Mouse (Mus musculus) lung, postnatal 0 days (tissue): Measurements from ENCODE around the gene Tspan5. TPM values are rescaled to one million over a fixed set of nuclear protein-coding genes. Genes with fewer than 3 reads are reported as not detected.

Source experiments
- ATAC-seq: fragments of 200-750 bp; cut with Nextera tagmentation; 2 replicates; pipeline ENCODE4 v1.8.0; 2017; ENCODE audit warnings: moderate library complexity
- DNase-seq: peaks from one replicate; pipeline ENCODE4 v3.0.0-alpha.2; 2016; ENCODE audit warnings: low spot score
- H3K27ac ChIP-seq: fragments of 300-500 bp; sonication (generic); 2 replicates; pipeline ENCODE4 v1.5.1; 2014; ENCODE audit warnings: antibody characterized with exemption, mild to moderate bottlenecking, low read length, mixed read lengths
- H3K27me3 ChIP-seq: fragments of 300-500 bp; sonication (generic); replicated peaks from 2 replicates; pipeline ENCODE4 v1.6.1; 2014; ENCODE audit warnings: low read length, mixed read lengths; ENCODE audit not compliant: insufficient read depth
- H3K36me3 ChIP-seq: fragments of 300-500 bp; sonication (generic); 2 replicates; pipeline ENCODE4 v1.6.1; 2014; ENCODE audit warnings: low read length, mixed read lengths; ENCODE audit not compliant: insufficient read depth
- H3K4me1 ChIP-seq: fragments of 300-500 bp; sonication (generic); 2 replicates; pipeline ENCODE4 v1.6.1; 2014; ENCODE audit warnings: antibody characterized with exemption, low read depth, low read length, mixed read lengths; ENCODE audit not compliant: insufficient read depth
- H3K4me2 ChIP-seq: fragments of 300-500 bp; sonication (generic); replicated peaks from 2 replicates; pipeline ENCODE4 v1.6.1; 2014; ENCODE audit warnings: low read depth, mild to moderate bottlenecking, low read length, moderate library complexity, mixed read lengths
- H3K4me3 ChIP-seq: fragments of 300-500 bp; sonication (generic); 2 replicates; pipeline ENCODE4 v1.5.1; 2014; ENCODE audit warnings: low read depth, low read length
- H3K9ac ChIP-seq: fragments of 300-500 bp; sonication (generic); replicated peaks from 2 replicates; pipeline ENCODE4 v1.6.1; 2014; ENCODE audit warnings: low read depth, mild to moderate bottlenecking
- H3K9me3 ChIP-seq: fragments of 300-500 bp; sonication (generic); 2 replicates; pipeline ENCODE4 v1.6.1; 2016; ENCODE audit warnings: low read length, mixed read lengths
- CTCF ChIP-seq: IDR thresholded peaks from 2 replicates; pipeline ENCODE4 v1.5.1; 2016; ENCODE audit warnings: antibody characterized with exemption, mild to moderate bottlenecking
- EP300 ChIP-seq: IDR thresholded peaks from 2 replicates; pipeline ENCODE4 v1.6.1; 2016; ENCODE audit warnings: antibody characterized with exemption, mild to moderate bottlenecking, control low read depth
- WGBS: fragments of 180-500 bp; shearing (Covaris S2); extraction: QIAGEN DNeasy Blood & Tissue Kit; methylation state at CpG from one replicate; pipeline ENCODE4 v1.1.7; 2014; 5-methylcytosine and 5-hydroxymethylcytosine counted together
- polyA plus RNA-seq: library from polyadenylated mRNA; unstranded; fragments of >200 nt; fragmentation: Nextera tagmentation; extraction: Ambion mirVana; gene quantifications from 2 replicates; pipeline ENCODE4 v1.2.1, GENCODE M21; 2015

Gene Tspan5
- polyA plus RNA-seq, 1 experiment from 2014 or later = 33.0 TPM

DNA sequence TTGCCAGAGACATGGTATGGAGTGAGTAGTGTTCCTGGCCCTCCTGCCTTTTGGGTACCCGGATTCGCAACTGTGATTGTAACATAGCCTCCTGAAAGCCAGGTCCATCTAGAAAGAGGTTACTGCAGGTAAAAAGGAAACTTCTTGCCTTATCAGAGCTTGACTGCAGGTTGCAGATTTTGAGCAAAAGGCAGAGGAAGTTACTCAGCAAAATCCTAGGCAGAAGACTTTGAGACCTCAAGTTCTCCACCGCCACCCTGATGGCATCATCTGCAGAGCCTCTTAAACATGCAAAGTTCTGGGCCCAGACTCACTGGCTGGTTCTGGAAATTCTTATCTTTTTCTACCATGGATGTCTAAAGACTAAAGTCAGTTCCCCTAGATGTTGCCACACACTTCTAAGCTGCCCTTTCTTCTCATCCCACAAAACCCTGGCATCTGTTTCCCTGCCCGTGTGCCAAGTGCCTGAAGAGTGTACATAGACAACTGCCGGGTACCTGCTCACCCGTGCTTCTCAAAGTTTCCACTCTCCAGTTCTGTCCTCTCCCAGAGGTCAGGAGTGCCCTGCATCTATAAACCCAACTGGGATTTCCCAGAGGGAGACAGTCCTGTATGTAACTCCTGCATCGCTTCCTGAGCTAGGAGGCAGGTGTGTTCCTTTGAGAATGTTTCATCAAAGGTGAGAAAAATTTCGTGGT, 1.0 kb upstream of the Tspan5 start:
- no peak overlapping the region for H3K27ac ChIP-seq
- peak overlapping the region; percentile 94; the same call in 1 of the 2 replicates for H3K4me2 ChIP-seq
- no peak overlapping the region for H3K4me3 ChIP-seq
- TF ChIP-seq CTCF = no peak
- no peak overlapping the region for H3K9ac ChIP-seq
- ATAC-seq = no peak
- peaks cover 11% of the 10 kb centered on the region; the same call in 1 of the 2 replicates for H3K4me1 ChIP-seq
- WGBS = 59% methylated on average over 8 of the region's 8 CpGs
- no peak for DNase-seq
- no peaks in the 10 kb centered on the region for H3K27me3 ChIP-seq
- no peaks in the 10 kb centered on the region for H3K36me3 ChIP-seq
- no peaks in the 10 kb centered on the region for H3K9me3 ChIP-seq

DNA sequence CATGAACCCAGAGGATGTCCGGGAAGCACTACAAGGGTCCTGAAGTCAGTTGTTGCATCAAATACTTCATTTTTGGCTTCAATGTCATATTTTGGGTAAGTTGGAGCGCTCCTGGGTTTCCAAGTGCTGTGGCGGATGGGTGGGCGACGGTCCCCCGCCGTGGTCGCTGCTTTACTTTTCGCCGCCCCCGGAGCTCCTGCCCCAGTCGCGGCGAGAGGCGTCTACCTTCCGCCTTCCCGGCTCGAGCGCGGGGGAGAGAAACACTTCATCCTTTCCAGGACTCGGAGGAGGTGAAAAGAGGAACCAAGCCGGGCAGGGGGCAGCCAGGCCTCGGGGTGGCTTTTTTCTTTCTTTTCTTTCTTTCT, 553 bp downstream of the Tspan5 start:
- H3K27ac ChIP-seq = peak overlapping the region; percentile 83
- no peak for DNase-seq
- peak overlapping the region; percentile 94 for H3K4me2 ChIP-seq
- H3K4me3 ChIP-seq = peak overlapping the region; percentile 80
- H3K27me3 ChIP-seq = no peaks in the 10 kb centered on the region
- peak; percentile 22; the same call in 1 of the 2 replicates for ATAC-seq
- no peaks in the 10 kb centered on the region for H3K36me3 ChIP-seq
- H3K9ac ChIP-seq = peak overlapping the region; percentile 58
- peaks cover 11% of the 10 kb centered on the region; the same call in 1 of the 2 replicates for H3K4me1 ChIP-seq
- H3K9me3 ChIP-seq = no peaks in the 10 kb centered on the region
- WGBS = under 1% methylated on average over 17 of the region's 23 CpGs
- TF ChIP-seq CTCF = no peak
- no peak for TF ChIP-seq EP300

DNA sequence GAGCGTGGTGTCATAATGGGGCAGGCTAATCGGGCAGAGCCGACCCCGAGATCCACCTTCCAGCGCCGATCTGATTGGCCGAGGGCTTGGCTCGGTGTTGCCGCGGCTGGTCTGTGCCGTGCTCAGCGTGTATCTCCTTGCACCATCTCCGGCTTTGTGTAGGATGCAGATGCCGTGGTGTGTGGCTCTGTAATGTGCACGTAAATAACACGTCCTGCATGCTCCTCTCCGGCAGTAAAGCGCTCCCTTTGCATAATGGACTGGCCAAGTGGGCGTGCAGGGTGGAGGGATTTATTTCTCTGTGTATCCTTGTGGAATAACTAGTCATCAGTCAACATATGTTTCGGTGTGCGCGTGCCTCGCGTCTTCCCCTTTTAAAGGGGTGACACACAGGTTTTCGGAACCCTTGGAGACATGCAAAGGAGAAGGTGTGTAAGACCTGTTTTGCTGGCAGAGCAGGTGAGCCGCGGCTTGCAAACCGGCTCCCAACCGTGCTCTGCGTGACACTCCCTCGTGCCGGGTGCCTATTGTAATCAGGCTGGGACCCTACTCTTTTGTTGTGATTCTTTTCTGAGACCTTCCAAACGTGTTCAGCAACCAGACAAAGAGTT, 1.2 kb downstream of the Tspan5 start:
- H3K27ac ChIP-seq = 0 out of 2 replicates have a peak overlapping the region, but pooled peaks have one; percentile 83
- H3K36me3 ChIP-seq = no peaks in the 10 kb centered on the region
- no peaks in the 10 kb centered on the region for H3K27me3 ChIP-seq
- peak overlapping the region; percentile 80 for H3K4me3 ChIP-seq
- peak overlapping the region; percentile 50; the same call in 1 of the 2 replicates for H3K9ac ChIP-seq
- WGBS = under 1% methylated on average over 33 of the region's 33 CpGs
- ATAC-seq (peak; percentile 72), DNase-seq (peak; percentile 71)
- H3K4me1 ChIP-seq = peaks cover 11% of the 10 kb centered on the region; the same call in 1 of the 2 replicates
- TF ChIP-seq EP300 (no peak), CTCF (no peak)
- no peaks in the 10 kb centered on the region for H3K9me3 ChIP-seq
- H3K4me2 ChIP-seq = peak overlapping the region; percentile 94

DNA sequence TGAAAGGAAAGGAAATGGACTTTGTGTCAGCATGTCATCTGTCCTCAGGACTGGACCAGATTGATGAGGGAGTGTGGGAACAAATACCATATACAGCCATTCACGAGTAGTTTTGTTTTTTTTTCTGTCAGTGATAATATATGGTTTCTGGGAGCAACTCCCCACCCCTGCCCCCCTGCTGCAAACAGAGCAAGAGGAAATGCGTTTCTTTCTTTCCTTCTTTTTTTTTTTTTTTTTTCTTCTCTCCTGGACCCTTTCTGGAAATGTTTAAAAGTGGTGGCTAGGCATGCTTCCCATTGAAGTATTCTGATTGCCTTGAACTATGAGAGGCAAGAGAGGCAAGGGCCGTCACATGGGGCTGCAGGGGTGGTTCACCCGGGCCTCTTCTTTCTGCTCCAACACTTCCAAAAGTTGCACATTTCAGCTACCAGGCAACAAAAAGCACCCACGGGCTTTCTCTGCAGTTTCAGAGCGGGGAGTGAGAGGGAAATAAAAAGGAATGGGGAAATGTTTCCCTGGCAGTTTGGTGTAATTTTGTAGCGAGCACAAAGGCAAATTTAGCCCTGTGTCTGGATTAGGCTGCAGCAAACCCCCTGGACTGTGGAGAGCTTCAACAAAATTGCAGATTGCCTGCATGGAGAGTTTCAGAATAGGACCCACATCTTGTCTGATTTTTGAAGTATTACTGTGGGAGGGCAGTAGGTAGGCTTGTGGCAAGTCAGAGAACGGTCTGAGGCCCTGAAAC, 2.2 kb downstream of the Tspan5 start:
- Histone ChIP-seq H3K9me3 (no peaks in the 10 kb centered on the region), H3K27ac (no peak overlapping the region), H3K9ac (0 out of 2 replicates have a peak overlapping the region, but pooled peaks have one; percentile 50), H3K27me3 (no peaks in the 10 kb centered on the region), H3K4me3 (peak overlapping the region; percentile 80; the same call in 1 of the 2 replicates), H3K4me1 (peaks cover 11% of the 10 kb centered on the region; the same call in 1 of the 2 replicates), H3K36me3 (no peaks in the 10 kb centered on the region), H3K4me2 (peak overlapping the region; percentile 94; the same call in 1 of the 2 replicates)
- ATAC-seq (no peak), DNase-seq (no peak)
- 35% methylated on average over 8 of the region's 8 CpGs for WGBS
- TF ChIP-seq CTCF (no peak), EP300 (no peak)

DNA sequence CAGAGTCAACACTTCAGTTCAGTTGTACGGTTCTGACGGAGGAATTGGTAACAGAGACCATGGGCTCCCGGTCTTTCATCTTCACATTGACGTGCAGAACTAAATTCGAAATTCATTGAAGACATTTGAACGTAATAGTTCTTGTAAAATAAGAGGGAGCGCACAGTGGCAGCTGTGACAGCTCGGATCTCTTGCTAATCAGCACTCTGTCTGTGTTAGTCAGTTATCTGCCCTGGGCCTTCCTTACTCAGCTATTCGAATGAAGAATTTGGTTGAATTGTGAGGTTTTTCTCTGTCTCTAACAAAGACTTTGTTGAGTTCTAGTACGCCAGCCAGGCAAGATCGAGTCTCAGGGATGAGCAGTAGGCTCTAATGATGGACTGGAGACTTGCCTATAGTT, 3.1 kb downstream of the Tspan5 start:
- Histone ChIP-seq H3K4me1 (peaks cover 11% of the 10 kb centered on the region; the same call in 1 of the 2 replicates), H3K4me2 (no peak overlapping the region), H3K27ac (no peak overlapping the region), H3K9me3 (no peaks in the 10 kb centered on the region), H3K4me3 (no peak overlapping the region), H3K27me3 (no peaks in the 10 kb centered on the region), H3K36me3 (no peaks in the 10 kb centered on the region), H3K9ac (no peak overlapping the region)
- DNase-seq (no peak), ATAC-seq (no peak)
- TF ChIP-seq CTCF (no peak), EP300 (no peak)
- 71% methylated on average over 11 of the region's 11 CpGs for WGBS

DNA sequence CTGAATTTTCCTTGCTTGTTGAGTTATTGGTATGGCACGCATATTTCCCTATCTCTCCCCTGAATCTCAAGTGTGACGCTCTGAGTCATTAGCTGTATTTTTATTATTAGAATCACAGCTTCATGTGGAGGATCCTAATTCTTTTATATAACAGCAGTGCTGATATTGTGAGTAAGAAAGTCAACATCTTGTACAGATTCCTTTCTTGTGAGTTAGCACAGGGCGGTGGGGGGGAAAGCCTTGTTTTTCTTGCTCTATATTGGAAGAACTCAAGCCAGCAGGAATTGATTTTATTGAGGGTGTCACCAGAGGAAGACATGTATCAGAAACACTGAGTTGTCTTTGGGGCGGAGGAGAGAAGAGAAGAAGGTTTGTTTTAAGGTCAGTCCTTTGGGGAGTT, 3.6 kb downstream of the Tspan5 start:
- 78% methylated on average over 4 of the region's 4 CpGs for WGBS
- Histone ChIP-seq H3K4me3 (no peak overlapping the region), H3K36me3 (no peaks in the 10 kb centered on the region), H3K27ac (no peak overlapping the region), H3K27me3 (no peaks in the 10 kb centered on the region), H3K4me1 (peaks cover 11% of the 10 kb centered on the region; the same call in 1 of the 2 replicates), H3K9ac (no peak overlapping the region), H3K9me3 (no peaks in the 10 kb centered on the region), H3K4me2 (no peak overlapping the region)
- TF ChIP-seq EP300 (peak; percentile 79), CTCF (no peak)
- ATAC-seq (no peak), DNase-seq (peak; percentile 57)
